Mouse (Mus musculus) hematopoietic multipotent progenitor cell, adult 10-12 weeks (in vitro differentiated cells): ENCODE results near the gene Olfr596. TPM values are rescaled to one million over a fixed set of nuclear protein-coding genes. Genes with fewer than 3 reads are reported as not detected.

Experiments used
- polyA plus RNA-seq: library from polyadenylated mRNA; stranded (reverse); fragments of >175 nt; gene quantifications from 2 replicates; pipeline ENCODE4 v1.2.3, GENCODE M21; 2012; ENCODE audit warnings: low replicate concordance

The Olfr596 gene
- not detected in 2 replicates for polyA plus RNA-seq

DNA sequence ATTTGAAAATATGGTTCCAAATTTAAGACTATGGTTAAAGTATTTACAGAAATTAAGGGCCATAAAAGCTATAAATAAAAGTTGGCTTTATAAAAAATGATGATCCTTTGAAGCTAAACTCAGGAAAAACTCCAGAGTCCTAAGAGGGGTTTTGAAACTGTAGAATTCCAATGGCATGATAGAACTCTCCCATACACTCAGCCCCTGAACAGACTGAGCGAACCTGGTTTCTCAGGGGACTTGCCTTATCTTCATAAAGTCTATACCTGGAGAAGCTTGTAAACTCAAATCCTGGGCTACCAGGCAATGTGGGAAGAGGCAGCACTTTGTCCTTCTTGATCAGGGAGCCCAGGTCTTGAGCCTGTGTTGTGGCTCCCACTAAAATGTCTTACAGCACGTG lies at the start of gene Olfr596:
TSS of gene Olfr596 (plus strand) at position 301 of the 400 bp plus-strand sequence.

DNA sequence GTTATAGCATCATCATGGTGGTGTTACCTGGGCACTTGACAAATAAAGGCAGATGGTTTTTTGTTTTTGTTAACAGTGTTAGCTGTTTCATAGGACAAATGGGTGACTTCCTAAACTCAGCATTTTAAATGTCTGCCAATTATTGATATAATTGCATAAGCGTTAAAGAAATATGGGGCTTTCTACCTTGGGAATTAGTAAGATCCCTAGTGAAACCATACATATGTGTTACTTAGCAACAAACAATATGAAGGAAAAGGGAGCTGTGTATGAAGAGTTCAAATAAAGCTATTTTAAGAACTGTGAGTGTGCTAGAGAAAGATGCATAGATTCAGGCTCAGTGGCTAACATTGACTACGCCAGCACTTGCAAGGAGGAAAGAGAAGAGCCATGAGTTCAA lies 10.6 kb downstream of the Olfr596 start, which contains the start of gene Olfr597:
TSS of gene Olfr597 (plus strand) at position 301 of the 400 bp plus-strand sequence.

DNA sequence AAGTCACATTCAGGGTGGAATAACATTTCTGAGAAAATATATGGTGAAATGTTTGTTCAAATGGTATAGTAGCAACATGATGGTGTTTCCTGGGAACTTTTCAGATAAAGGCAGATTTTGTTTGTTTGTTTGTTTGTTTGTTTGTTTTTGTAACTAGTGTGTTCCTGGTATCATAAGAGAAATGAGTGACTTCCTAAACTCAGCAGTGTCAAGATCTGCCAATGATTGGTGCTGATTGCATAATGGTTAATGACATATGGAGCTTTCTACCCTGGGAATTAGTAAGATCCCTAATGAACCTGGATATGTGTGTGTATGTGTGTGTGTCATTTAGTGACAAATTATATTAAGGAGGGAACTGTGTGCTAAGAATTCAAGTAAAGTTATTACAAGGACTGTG lies 17.8 kb downstream of the Olfr596 start, which contains the start of gene Olfr598:
TSS of gene Olfr598 (plus strand) at position 301 of the 400 bp plus-strand sequence.

DNA sequence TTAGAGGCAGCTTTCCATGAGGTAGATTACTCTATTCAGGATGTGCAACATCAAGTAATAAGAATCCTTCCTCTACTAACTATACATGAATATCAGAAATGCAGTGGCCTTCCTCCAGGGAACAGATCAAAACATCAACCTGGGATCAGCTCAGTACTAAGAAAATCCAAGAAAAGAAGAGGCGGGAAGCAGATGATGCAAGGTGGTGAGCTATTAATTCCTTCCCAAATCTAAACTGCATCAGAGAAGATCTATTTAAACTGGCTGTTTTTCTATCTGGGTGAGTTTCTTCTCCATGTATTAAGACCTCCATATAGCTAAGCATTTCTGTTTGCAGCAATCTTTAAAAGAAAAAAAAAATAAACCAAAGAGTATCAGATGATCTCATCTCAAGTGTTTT lies 30.2 kb downstream of the Olfr596 start, which contains the start of gene Olfr599:
TSS of gene Olfr599 (plus strand) at position 301 of the 400 bp plus-strand sequence.

DNA sequence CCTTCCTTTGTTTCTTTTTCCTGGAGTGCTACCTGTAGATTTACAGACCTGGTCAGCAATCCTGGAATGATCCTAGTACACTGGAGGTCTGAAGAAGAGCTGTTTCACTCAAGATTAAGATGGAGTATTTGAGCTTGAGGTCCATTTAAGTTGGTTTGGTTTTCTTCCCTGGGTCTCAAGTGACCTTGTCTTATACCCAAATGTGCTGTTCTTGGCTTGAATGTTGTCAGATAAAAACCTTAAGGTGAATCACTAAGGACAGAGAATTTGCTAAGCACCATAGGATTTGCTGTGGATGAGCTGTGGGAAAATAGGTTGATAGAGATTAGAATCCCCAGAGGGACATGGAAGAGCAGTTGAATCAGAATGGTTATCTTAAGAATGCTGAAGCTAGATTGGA lies 44.1 kb downstream of the Olfr596 start, which contains the start of gene Olfr600:
TSS of gene Olfr600 (minus strand) at position 101 of the 400 bp plus-strand sequence.

Other genes with a start within 250 kb of the Olfr596 start
- not detected in 2 replicates for gene Olfr584, start 223.8 kb upstream of the Olfr596 start, polyA plus RNA-seq
- not detected in 2 replicates for gene Olfr585, start 207.9 kb upstream of the Olfr596 start, polyA plus RNA-seq
- not detected in 2 replicates for gene Olfr586, start 180.0 kb upstream of the Olfr596 start, polyA plus RNA-seq
- not detected in 2 replicates for gene Olfr588-ps1, start 164.8 kb upstream of the Olfr596 start, polyA plus RNA-seq
- not detected in 2 replicates for gene Olfr589, start 149.3 kb upstream of the Olfr596 start, polyA plus RNA-seq
- not detected in 2 replicates for gene Olfr591, start 127.3 kb upstream of the Olfr596 start, polyA plus RNA-seq
- 0.02 TPM in 1 of 2 replicates, not detected in the other for gene Olfr592, start 120.8 kb upstream of the Olfr596 start, polyA plus RNA-seq
- gene Olfr593, start 93.8 kb upstream of the Olfr596 start, polyA plus RNA-seq: not detected in 2 replicates
- gene Olfr594, start 88.7 kb upstream of the Olfr596 start, polyA plus RNA-seq: not detected in 2 replicates
- gene Usp17ld, start 53.1 kb upstream of the Olfr596 start, polyA plus RNA-seq: not detected in 2 replicates
- gene Olfr597, start 10.7 kb downstream of the Olfr596 start, polyA plus RNA-seq: not detected in 2 replicates
- gene Olfr598, start 17.9 kb downstream of the Olfr596 start, polyA plus RNA-seq: not detected in 2 replicates
- not detected in 2 replicates for gene Olfr599, start 30.3 kb downstream of the Olfr596 start, polyA plus RNA-seq
- not detected in 2 replicates for gene Olfr600, start 44.0 kb downstream of the Olfr596 start, polyA plus RNA-seq
- gene Olfr601, start 57.0 kb downstream of the Olfr596 start, polyA plus RNA-seq: not detected in 2 replicates
- not detected in 2 replicates for gene Olfr603, start 80.5 kb downstream of the Olfr596 start, polyA plus RNA-seq
- not detected in 2 replicates for gene Usp17lc, start 109.4 kb downstream of the Olfr596 start, polyA plus RNA-seq
- not detected in 2 replicates for gene Olfr605, start 139.8 kb downstream of the Olfr596 start, polyA plus RNA-seq
- not detected in 2 replicates for gene Olfr606, start 143.4 kb downstream of the Olfr596 start, polyA plus RNA-seq
- not detected in 2 replicates for gene Olfr607, start 158.5 kb downstream of the Olfr596 start, polyA plus RNA-seq
- not detected in 2 replicates for gene Olfr608, start 164.2 kb downstream of the Olfr596 start, polyA plus RNA-seq
- not detected in 2 replicates for gene Olfr609, start 192.4 kb downstream of the Olfr596 start, polyA plus RNA-seq
- not detected in 2 replicates for gene Olfr610, start 206.5 kb downstream of the Olfr596 start, polyA plus RNA-seq
- gene Olfr611, start 215.2 kb downstream of the Olfr596 start, polyA plus RNA-seq: not detected in 2 replicates
- not detected in 2 replicates for gene Olfr612, start 237.1 kb downstream of the Olfr596 start, polyA plus RNA-seq
- gene Olfr613, start 242.4 kb downstream of the Olfr596 start, polyA plus RNA-seq: not detected in 2 replicates